Comparison of ENCODE assay signal across 8 mouse cellular contexts in genomic region chr2:30795889-30796275, GRCm38 (mm10). TPM values are rescaled to one million over a fixed set of nuclear protein-coding genes. Genes with fewer than 3 reads are reported as not detected.
DNase-seq lines count a peak whose midpoint lies in the region; ATAC-seq lines count a peak whose summit lies in the region.

No protein-coding gene starts in this region.

- H3K4me1 ChIP-seq in embryonic facial prominence, embryonic 11.5 days (ENCODE audit: control insufficient read depth, insufficient read depth, low read length) = peaks cover 8% of the 10 kb centered on the region
- H3K4me1 ChIP-seq in hindbrain, embryonic 13.5 days (replicated peaks) = peaks cover 46% of the 10 kb centered on the region
- peaks cover 33% of the 10 kb centered on the region for H3K4me1 ChIP-seq in midbrain, embryonic 15.5 days

- no peak overlapping the region for H3K4me3 ChIP-seq in embryonic facial prominence, embryonic 11.5 days (ENCODE audit: low read depth, low read length)
- H3K4me3 ChIP-seq in hindbrain, embryonic 13.5 days = no peak overlapping the region
- H3K4me3 ChIP-seq in midbrain, embryonic 15.5 days = no peak overlapping the region

- H3K9ac ChIP-seq in embryonic facial prominence, embryonic 11.5 days (replicated peaks; ENCODE audit: low read length) = peak overlapping the region; percentile 56; the same call in 1 of the 2 replicates
- peak overlapping the region; percentile 35; the same call in 1 of the 2 replicates for H3K9ac ChIP-seq in hindbrain, embryonic 13.5 days
- H3K9ac ChIP-seq in midbrain, embryonic 15.5 days = no peak overlapping the region

- no peak for ATAC-seq in embryonic facial prominence, embryonic 11.5 days (replicated peaks; ENCODE audit: insufficient number of reproducible peaks, low FRiP score, low TSS enrichment, low read depth)
- ATAC-seq in hindbrain, embryonic 13.5 days (ENCODE audit: low FRiP score) = peak; percentile 17; the same call in 1 of the 2 replicates
- peak; percentile 7; the same call in 1 of the 2 replicates for ATAC-seq in midbrain, embryonic 15.5 days (replicated peaks)
- no peak for ATAC-seq in megakaryocyte progenitor cell, adult 5-6 weeks (replicated peaks; ENCODE audit: poor library complexity)

- H3K4me2 ChIP-seq in embryonic facial prominence, embryonic 11.5 days (ENCODE audit: low read depth, low read length) = peak overlapping the region; percentile 22; the same call in 1 of the 2 replicates
- peak overlapping the region; percentile 48 for H3K4me2 ChIP-seq in hindbrain, embryonic 13.5 days
- peak overlapping the region; percentile 43 for H3K4me2 ChIP-seq in midbrain, embryonic 15.5 days

- no peak overlapping the region; the same call in 1 of the 2 replicates for H3K27ac ChIP-seq in embryonic facial prominence, embryonic 11.5 days (replicated peaks; ENCODE audit: low read depth, low read length)
- peak overlapping the region; percentile 86 for H3K27ac ChIP-seq in hindbrain, embryonic 13.5 days
- peak overlapping the region; percentile 81 for H3K27ac ChIP-seq in midbrain, embryonic 15.5 days

- H3K27me3 ChIP-seq in embryonic facial prominence, embryonic 11.5 days (ENCODE audit: control insufficient read depth, insufficient read depth, low read length) = peaks cover 3% of the 10 kb centered on the region; the same call in 1 of the 2 replicates
- H3K27me3 ChIP-seq in hindbrain, embryonic 13.5 days = peaks cover 22% of the 10 kb centered on the region
- H3K27me3 ChIP-seq in midbrain, embryonic 15.5 days (replicated peaks) = peaks cover 3% of the 10 kb centered on the region; the same call in 1 of the 2 replicates

- DNase-seq in layer of hippocampus, adult 9-11 months = peak; percentile 39
- DNase-seq in layer of hippocampus, adult 9-10 months (ENCODE audit: low spot score) = no peak
- DNase-seq in embryonic facial prominence, embryonic 11.5 days (ENCODE audit: low spot score) = no peak
- no peak for DNase-seq in left cerebral cortex, adult 18-20 months (ENCODE audit: low spot score in 2 of 2)
- no peak for DNase-seq in retina, postnatal 1 day

- 64% methylated on average over 5 of the region's 5 CpGs for WGBS in embryonic facial prominence, embryonic 11.5 days
- WGBS in hindbrain, embryonic 13.5 days = 62% methylated on average over 5 of the region's 5 CpGs
- 54% methylated on average over 5 of the region's 5 CpGs for WGBS in midbrain, embryonic 15.5 days

- H3K9me3 ChIP-seq in embryonic facial prominence, embryonic 11.5 days (replicated peaks; ENCODE audit: control insufficient read depth, low read length) = no peaks in the 10 kb centered on the region
- no peaks in the 10 kb centered on the region for H3K9me3 ChIP-seq in hindbrain, embryonic 13.5 days
- H3K9me3 ChIP-seq in midbrain, embryonic 15.5 days = no peaks in the 10 kb centered on the region

- no peaks in the 10 kb centered on the region for H3K36me3 ChIP-seq in embryonic facial prominence, embryonic 11.5 days (replicated peaks; ENCODE audit: control insufficient read depth, insufficient read depth, low read depth, low read length)
- H3K36me3 ChIP-seq in hindbrain, embryonic 13.5 days = no peaks in the 10 kb centered on the region
- H3K36me3 ChIP-seq in midbrain, embryonic 15.5 days (replicated peaks) = no peaks in the 10 kb centered on the region

RNA-seq across cellular contexts. Expression of gene 1700001O22Rik, which starts 7.6 kb away (rescaled TPM):
- polyA plus RNA-seq in embryonic facial prominence, embryonic 11.5 days (2014; fragmentation: Nextera tagmentation; extraction: Ambion mirVana) = 1.8 and 3.6 TPM in 2 replicates
- polyA plus RNA-seq in hindbrain, embryonic 13.5 days (2015; fragmentation: Nextera tagmentation; extraction: Ambion mirVana) = 1.7 and 2.4 TPM in 2 replicates
- 1.2 and 1.7 TPM in 2 replicates for polyA plus RNA-seq in midbrain, embryonic 15.5 days (2015; fragmentation: Nextera tagmentation; extraction: Ambion mirVana)
- 1 to 10 TPM; 8.2 to 8.4 TPM for total RNA-seq in left cerebral cortex, adult 18-20 months (2021)
- not detected in 2 replicates for total RNA-seq in megakaryocyte progenitor cell, adult 5-6 weeks (2015)
- not detected in 2 replicates for total RNA-seq in megakaryocyte progenitor cell, adult 5-6 weeks (2017)

RNA-seq across cellular contexts. Expression of gene Ntmt1, which starts 11.7 kb away (rescaled TPM):
- polyA plus RNA-seq in embryonic facial prominence, embryonic 11.5 days (2014; fragmentation: Nextera tagmentation; extraction: Ambion mirVana) = 98.9 and 101 TPM in 2 replicates
- polyA plus RNA-seq in hindbrain, embryonic 13.5 days (2015; fragmentation: Nextera tagmentation; extraction: Ambion mirVana) = 108 and 115 TPM in 2 replicates
- 122 and 123 TPM in 2 replicates for polyA plus RNA-seq in midbrain, embryonic 15.5 days (2015; fragmentation: Nextera tagmentation; extraction: Ambion mirVana)
- total RNA-seq in left cerebral cortex, adult 18-20 months (2021) = 10 to 100 TPM; 32.9 to 34.1 TPM
- total RNA-seq in megakaryocyte progenitor cell, adult 5-6 weeks (2015) = 15.4 and 20.2 TPM in 2 replicates
- 15.4 and 19.9 TPM in 2 replicates for total RNA-seq in megakaryocyte progenitor cell, adult 5-6 weeks (2017)

RNA-seq across cellular contexts. Expression of gene Asb6, which starts 34.3 kb away (rescaled TPM):
- polyA plus RNA-seq in embryonic facial prominence, embryonic 11.5 days (2014; fragmentation: Nextera tagmentation; extraction: Ambion mirVana) = 27.6 and 35.7 TPM in 2 replicates
- polyA plus RNA-seq in hindbrain, embryonic 13.5 days (2015; fragmentation: Nextera tagmentation; extraction: Ambion mirVana) = 38.3 and 41.0 TPM in 2 replicates
- polyA plus RNA-seq in midbrain, embryonic 15.5 days (2015; fragmentation: Nextera tagmentation; extraction: Ambion mirVana) = 44.9 and 47.5 TPM in 2 replicates
- 10 to 100 TPM; 41.0 to 43.1 TPM for total RNA-seq in left cerebral cortex, adult 18-20 months (2021)
- total RNA-seq in megakaryocyte progenitor cell, adult 5-6 weeks (2015) = 8.2 and 11.0 TPM in 2 replicates
- total RNA-seq in megakaryocyte progenitor cell, adult 5-6 weeks (2017) = 23.9 and 24.2 TPM in 2 replicates

RNA-seq across cellular contexts. Expression of gene Prrx2, which starts 38.9 kb away (rescaled TPM):
- polyA plus RNA-seq in embryonic facial prominence, embryonic 11.5 days (2014; fragmentation: Nextera tagmentation; extraction: Ambion mirVana) = 106 and 109 TPM in 2 replicates
- 3.0 and 3.8 TPM in 2 replicates for polyA plus RNA-seq in hindbrain, embryonic 13.5 days (2015; fragmentation: Nextera tagmentation; extraction: Ambion mirVana)
- polyA plus RNA-seq in midbrain, embryonic 15.5 days (2015; fragmentation: Nextera tagmentation; extraction: Ambion mirVana) = 3.7 and 4.0 TPM in 2 replicates
- 1 to 10 TPM; 2.1 to 2.8 TPM for total RNA-seq in left cerebral cortex, adult 18-20 months (2021)
- not detected in 2 replicates for total RNA-seq in megakaryocyte progenitor cell, adult 5-6 weeks (2015)
- not detected in 2 replicates for total RNA-seq in megakaryocyte progenitor cell, adult 5-6 weeks (2017)

Comparison
In these comparisons a context has a peak if more than half of its experiments do, and no peak if none do; other contexts are left out.
1. ATAC-seq: peak in hindbrain, embryonic 13.5 days (single experiment) and midbrain, embryonic 15.5 days (single experiment); none in embryonic facial prominence, embryonic 11.5 days (single experiment) and megakaryocyte progenitor cell, adult 5-6 weeks (single experiment).
2. Peak in every context shown above with its lines, with median percentiles within 50 percentile points of each other: H3K4me2 ChIP-seq.